Mouse (Mus musculus) CD4-positive, CD25-positive, alpha-beta regulatory T cell, adult 2 months (primary cell): Measurements from ENCODE around the gene Ndufa8.

Experiments
- DNase-seq: peaks from one replicate; pipeline ENCODE4 v3.0.0-alpha.2; 2012; ENCODE audit warnings: low read depth, low spot score

Ndufa8 gene

DNA sequence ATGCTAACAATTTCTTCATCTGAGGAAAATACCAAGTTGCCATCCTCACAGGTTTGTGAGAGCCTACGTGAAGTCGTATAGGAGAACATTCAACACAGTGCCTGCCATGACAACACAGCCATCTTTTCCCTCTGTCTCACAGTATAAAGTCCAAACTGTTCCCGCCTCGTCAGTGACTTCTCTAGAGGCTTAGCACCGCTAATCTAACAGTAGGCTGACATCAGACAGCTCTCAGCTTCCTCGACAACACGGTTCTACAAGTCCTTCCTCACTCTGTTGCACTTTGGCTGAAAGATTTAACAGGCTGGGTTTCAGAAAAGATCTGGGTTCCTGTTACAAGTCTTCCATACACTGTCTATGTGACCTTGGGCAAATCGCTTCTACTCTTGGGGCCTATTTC lies 1.0 kb downstream of the Ndufa8 start:
- DNase-seq = peak; percentile 6

DNA sequence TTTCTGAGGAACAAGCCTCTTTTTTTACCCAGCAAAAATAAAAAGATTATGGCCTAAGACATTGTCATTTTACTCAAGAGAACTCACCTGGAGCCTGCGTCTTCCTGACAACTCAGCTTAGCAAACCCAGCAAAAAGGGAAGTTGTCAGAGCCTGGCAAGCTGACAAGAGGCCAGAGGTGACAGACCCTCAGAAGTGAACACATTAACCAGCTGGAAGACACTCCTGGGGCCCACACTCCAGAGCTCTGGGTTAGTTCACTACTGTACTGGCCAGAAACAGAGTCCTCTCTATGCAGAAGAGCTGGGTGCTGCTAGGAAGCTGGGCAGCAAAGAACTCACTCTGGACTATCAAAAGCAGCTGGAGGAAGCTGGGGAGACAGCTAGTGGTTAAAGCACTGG lies 8.3 kb downstream of the Ndufa8 start:
- no peak for DNase-seq

GRCm38 (mm10) chr2:36039297-36039985 lies 9.8 kb downstream of the Ndufa8 start:
- DNase-seq = no peak

GRCm38 (mm10) chr2:36035413-36036081 lies 13.7 kb downstream of the Ndufa8 start:
- DNase-seq = no peak

GRCm38 (mm10) chr2:36034898-36035297 lies 14.3 kb downstream of the Ndufa8 start:
- DNase-seq = no peak

DNA sequence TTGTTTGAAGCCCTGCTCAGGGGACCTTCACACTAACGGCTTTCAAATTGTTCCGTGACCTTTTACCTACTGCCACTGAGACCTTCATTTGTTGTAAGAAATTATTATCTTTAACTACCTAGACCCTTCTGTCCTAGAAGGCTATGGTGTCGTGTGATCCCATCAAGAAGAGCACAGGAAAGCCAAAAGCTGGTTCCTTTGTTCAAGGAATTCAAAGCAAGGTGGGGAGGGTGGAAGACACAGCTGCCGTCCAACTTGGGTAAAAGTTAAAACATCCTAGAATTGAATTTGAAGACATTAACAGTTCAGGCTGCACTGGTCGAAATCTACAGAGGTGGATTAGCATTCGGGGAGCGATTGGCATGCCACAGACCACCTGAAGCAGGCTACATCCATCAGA lies 15.2 kb downstream of the Ndufa8 start:
- DNase-seq = no peak

DNA sequence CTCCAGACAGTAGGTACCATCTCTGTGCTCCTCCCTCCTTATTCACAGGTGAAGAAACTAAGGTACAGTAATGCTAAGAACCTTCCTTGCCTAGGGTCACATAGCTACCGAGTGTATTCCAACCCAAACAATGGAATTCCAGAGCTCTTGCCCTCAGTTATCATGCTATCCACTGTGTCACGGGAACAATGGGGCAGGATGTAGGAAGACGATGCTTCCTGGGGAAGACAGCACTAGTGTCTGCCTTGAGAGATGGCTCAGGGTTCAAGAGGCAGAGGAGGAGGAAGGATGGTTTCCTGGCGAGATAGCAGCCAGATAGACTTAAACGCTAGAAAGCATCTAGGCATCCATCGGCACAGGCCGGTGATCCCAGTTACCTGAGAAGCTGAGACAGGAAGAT lies 16.3 kb downstream of the Ndufa8 start:
- no peak for DNase-seq

GRCm38 (mm10) chr2:36023291-36023690 lies 25.9 kb downstream of the Ndufa8 start:
- DNase-seq = no peak

GRCm38 (mm10) chr2:36021385-36022159 lies 27.6 kb downstream of the Ndufa8 start:
- peak; percentile 70 for DNase-seq

GRCm38 (mm10) chr2:36013010-36013409 lies 36.2 kb downstream of the Ndufa8 start:
- no peak for DNase-seq

GRCm38 (mm10) chr2:36011331-36011825 lies 37.8 kb downstream of the Ndufa8 start:
- DNase-seq = no peak

- DNase-seq = no peak
Observed at GRCm38 (mm10) chr2:36010579-36010978, 38.6 kb downstream of the Ndufa8 start.

- DNase-seq = peak; percentile 80
Observed at GRCm38 (mm10) chr2:36009386-36009785, 39.8 kb downstream of the Ndufa8 start.

DNA sequence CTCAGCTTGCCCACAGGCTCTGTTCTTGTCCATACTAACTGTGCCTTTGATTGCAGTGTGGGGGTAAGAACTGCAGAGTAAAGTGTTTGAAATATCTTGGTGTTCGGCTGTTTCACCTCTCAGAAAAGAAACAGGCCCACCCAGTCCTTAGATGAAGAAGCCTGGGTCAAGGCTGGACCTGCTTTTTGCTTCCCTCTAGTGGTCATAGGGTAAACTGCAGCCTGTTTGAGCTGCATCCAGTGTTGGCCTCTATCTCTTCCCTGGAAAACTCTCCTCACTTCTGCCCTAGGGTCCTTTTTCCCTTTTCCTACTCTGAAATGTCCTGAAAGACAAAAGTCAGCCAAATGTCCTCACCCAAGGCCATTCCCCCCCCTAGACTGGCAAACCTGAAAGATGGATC lies 41.1 kb downstream of the Ndufa8 start:
- peak; percentile 63 for DNase-seq

DNA sequence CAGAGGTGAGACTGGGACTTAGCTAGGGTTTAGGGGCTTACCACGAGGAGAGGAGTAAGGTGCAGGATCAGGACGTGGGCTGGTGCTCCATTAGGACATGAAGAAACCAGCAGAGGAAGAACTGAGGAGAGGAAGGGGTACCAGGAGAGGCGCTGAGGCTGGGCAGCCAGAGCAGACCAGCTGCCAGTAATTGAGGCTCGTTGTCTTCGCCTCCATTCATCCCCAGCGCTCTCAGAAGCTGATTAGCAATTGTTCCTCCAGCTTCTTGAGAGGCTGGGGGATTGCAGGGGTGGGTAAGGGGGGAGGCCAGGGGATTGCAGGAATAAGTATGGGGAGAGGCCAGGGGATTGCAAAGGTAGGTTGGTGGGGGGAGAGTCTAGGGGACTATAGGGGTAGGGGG lies 47.0 kb downstream of the Ndufa8 start:
- DNase-seq = no peak

GRCm38 (mm10) chr2:36000390-36000789 lies 48.8 kb downstream of the Ndufa8 start:
- DNase-seq = no peak

DNA sequence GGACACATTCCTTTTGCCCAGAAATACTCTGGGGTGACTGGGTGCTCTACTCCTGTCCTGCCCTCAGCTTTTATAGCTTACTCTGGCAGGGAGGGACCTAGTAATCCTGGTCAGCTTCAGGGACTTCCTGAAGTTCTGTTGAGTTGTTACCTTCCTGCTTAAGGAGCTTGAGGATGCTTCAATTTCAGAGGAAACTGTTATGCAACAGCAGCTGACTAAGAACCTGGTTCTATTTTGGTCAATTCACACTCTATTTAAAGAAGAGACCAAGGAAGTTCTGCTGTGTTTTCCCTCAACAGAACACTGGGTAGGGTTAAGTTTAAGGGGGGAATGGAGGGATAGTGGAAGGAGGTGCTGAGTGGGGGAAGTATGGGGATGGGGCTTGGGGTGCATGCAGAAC lies 50.0 kb downstream of the Ndufa8 start:
- DNase-seq = no peak

DNA sequence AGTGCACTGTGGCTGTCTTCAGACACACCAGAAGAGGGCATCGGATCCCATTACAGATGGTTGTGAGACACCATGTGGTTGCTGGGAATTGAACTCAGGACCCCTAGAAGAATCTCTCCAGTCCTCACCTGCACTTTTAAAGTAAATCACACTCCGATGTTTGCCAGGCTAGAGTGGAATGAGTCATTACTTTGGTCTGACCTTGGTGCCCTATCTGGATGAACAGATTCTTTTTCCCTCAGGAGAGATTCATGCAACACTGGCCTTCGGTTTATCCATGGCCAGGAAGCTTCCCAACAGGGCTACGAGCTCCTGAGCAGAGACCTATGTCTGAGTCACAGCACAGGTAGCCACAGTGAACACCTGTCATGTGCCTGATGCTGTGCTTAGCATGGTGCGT lies 50.8 kb downstream of the Ndufa8 start:
- no peak for DNase-seq

GRCm38 (mm10) chr2:35996753-35997152 lies 52.5 kb downstream of the Ndufa8 start:
- no peak for DNase-seq

- no peak for DNase-seq
Observed at GRCm38 (mm10) chr2:35994303-35994702, 54.9 kb downstream of the Ndufa8 start.

DNA sequence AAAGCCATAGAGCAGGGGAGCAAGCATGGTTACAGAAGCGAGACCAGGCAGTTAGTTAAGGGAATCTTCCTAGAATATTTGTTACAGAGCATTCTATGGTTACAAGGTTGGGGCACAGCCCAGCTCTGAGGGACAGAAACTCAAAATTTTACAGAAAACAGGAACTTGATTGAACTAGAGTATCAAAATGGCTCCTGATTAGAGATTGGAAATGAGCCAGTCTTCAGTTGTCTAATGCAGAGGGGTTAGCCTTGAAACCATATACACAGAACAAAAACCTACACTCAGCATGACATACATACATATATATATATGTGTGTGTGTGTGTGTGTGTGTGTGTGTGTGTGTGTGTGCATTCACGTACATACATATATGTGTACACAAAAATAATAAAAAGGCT lies 55.7 kb downstream of the Ndufa8 start:
- DNase-seq = no peak

DNA sequence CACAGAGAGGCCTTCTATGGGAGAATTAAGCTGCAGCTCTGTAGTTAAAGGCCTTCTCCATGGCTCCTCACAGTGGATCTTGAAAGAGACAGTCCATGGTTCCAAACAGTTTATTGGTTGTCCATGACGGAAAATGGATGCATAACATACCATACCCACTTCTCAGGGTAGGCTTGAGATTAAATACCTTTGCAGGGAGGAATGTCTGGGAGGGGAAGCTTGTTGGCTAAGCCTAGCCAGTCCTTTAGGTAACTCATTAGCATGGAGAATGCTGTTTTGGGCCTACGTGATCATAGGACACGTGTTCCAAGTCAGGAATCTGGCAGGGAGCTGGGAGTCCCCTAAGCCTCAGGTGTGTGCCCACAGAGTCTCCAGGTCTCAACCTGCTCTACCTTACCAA lies 56.9 kb downstream of the Ndufa8 start:
- no peak for DNase-seq
